Mouse (Mus musculus): ENCODE data around the gene Fbxl4. TPM values are rescaled to one million over a fixed set of nuclear protein-coding genes. Genes with fewer than 3 reads are reported as not detected.

Fbxl4 gene
- total and polyA plus RNA-seq, 3 experiments, result 8.4 to 17.0 (median 12.0) TPM

- H3K79me2 ChIP-seq (replicated peaks; ENCODE audit: control insufficient read depth, extremely low read depth, insufficient read depth, poor library complexity, severe bottlenecking), result no peaks in the 10 kb centered on the region
- in situ Hi-C loops (cut with MboI; ENCODE audit: low pct_ligation_motif_present, low pct_unique_long_range_greater_than_20kb, low sequenced_read_pairs) (loop anchor here (25.0 kb wide), 1 partner anchor 1684 kb away; no protein-coding TSS in a partner anchor), dilution Hi-C loops (cut with MboI; ENCODE audit: extremely low pct_ligation_motif_present, extremely low pct_unique_long_range_greater_than_20kb, low sequenced_read_pairs) (no loop called here)
- no peak overlapping the region for H3K27ac ChIP-seq (ENCODE audit: insufficient read depth, low read depth)
- no peak for DNase-seq (ENCODE audit: extremely low read depth)
- no peak overlapping the region for H3K9ac ChIP-seq (ENCODE audit: insufficient read depth, low read depth)
- no peaks in the 10 kb centered on the region for H3K4me1 ChIP-seq (ENCODE audit: control insufficient read depth in 1 of 2, insufficient read depth in 2 of 2)
- H3K4me3 ChIP-seq (replicated peaks in 1 of 3; ENCODE audit: low read depth in 2 of 3, low read length in 2 of 3, poor library complexity in 1 of 3), result no peak overlapping the region
- no peaks in the 10 kb centered on the region for H3K36me3 ChIP-seq (replicated peaks in 1 of 2; ENCODE audit: control insufficient read depth in 1 of 2, insufficient read depth in 1 of 2, low read length in 1 of 2)
- no peak overlapping the region for H3K4me2 ChIP-seq (ENCODE audit: insufficient read depth, low read depth, poor library complexity, severe bottlenecking)
- TF ChIP-seq MAX (IDR thresholded peaks at IDR 0.05; ENCODE audit: low read length) (no peak), USF1 (IDR thresholded peaks at IDR 0.05; ENCODE audit: low read depth, low read length) (no peak), MEF2A (IDR thresholded peaks at IDR 0.05; ENCODE audit: borderline replicate concordance, low read depth, low read length) (no peak), MAFK (IDR thresholded peaks at IDR 0.05; ENCODE audit: insufficient replicate concordance, low read length) (no peak), ELF1 (IDR thresholded peaks at IDR 0.05; ENCODE audit: low read depth, low read length) (no peak), POLR2A (IDR thresholded peaks at IDR 0.05; ENCODE audit: low read depth, low read length) (no peak), GABPA (IDR thresholded peaks at IDR 0.05; ENCODE audit: insufficient replicate concordance, low read depth, low read length) (no peak), ZMIZ1 (IDR thresholded peaks at IDR 0.05; ENCODE audit: low read depth, low read length) (no peak), JUN (IDR thresholded peaks at IDR 0.05; ENCODE audit: insufficient read depth, low read depth, low read length) (no peak)
- peaks cover 10% of the 10 kb centered on the region for H3K9me3 ChIP-seq (replicated peaks; ENCODE audit: low read length)
- H3K27me3 ChIP-seq (replicated peaks), result no peaks in the 10 kb centered on the region
Observed at GRCm38 (mm10) chr4:22478488-22479367, 121.4 kb downstream of the Fbxl4 start.

DNA sequence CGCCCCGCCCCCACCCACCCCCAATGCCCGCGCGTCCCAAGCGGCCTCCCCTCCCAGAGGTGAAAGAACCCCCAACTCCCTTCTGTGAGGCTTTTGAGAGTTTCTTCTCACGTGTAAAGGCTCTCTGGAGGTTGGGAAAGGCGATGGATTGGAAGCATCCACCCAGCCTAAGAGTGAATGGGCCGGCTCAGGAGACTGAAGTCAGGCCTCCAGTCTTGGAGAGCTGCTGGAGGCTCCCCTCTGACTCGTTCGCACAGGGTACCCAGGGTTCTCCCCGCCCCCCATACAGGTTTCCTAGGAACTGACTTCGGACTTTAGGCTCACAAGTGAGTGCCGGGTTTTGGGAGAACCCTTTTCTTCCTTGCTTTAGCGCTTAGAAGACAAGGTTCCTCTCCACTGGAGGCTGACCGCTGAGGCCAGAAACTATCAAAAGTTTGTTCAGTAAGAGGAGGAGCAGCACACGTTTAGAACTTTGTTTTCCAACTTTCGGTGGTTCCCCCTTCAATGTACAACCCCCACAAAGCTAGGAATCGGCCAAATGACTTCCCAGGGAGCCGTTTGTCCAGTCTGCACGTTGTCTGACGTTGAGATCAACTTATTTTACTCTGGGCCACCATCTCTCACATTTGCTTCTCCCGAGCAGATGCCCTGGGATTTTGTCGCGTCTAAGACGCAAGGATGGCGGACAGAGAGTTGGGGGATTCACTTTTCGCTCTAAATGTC lies 122.2 kb downstream of the Fbxl4 start:
- DNase-seq (ENCODE audit: extremely low read depth), result no peak
- no peak overlapping the region for H3K4me2 ChIP-seq (ENCODE audit: insufficient read depth, low read depth, poor library complexity, severe bottlenecking)
- H3K9ac ChIP-seq (ENCODE audit: insufficient read depth, low read depth), result no peak overlapping the region
- no peaks in the 10 kb centered on the region for H3K4me1 ChIP-seq (ENCODE audit: control insufficient read depth in 1 of 2, insufficient read depth in 2 of 2)
- no peaks in the 10 kb centered on the region for H3K27me3 ChIP-seq (replicated peaks)
- dilution Hi-C loops (cut with MboI; ENCODE audit: extremely low pct_ligation_motif_present, extremely low pct_unique_long_range_greater_than_20kb, low sequenced_read_pairs), result no loop called here
- no peak overlapping the region for H3K4me3 ChIP-seq (replicated peaks in 1 of 3; ENCODE audit: low read depth in 2 of 3, low read length in 2 of 3, poor library complexity in 1 of 3)
- H3K36me3 ChIP-seq (replicated peaks in 1 of 2; ENCODE audit: control insufficient read depth in 1 of 2, insufficient read depth in 1 of 2, low read length in 1 of 2), result no peaks in the 10 kb centered on the region
- H3K27ac ChIP-seq (ENCODE audit: insufficient read depth, low read depth), result no peak overlapping the region
- in situ Hi-C loops (cut with MboI; ENCODE audit: low pct_ligation_motif_present, low pct_unique_long_range_greater_than_20kb, low sequenced_read_pairs), result loop anchor here (25.0 kb wide), 1 partner anchor 1683 kb away; no protein-coding TSS in a partner anchor
- H3K79me2 ChIP-seq (replicated peaks; ENCODE audit: control insufficient read depth, extremely low read depth, insufficient read depth, poor library complexity, severe bottlenecking), result no peaks in the 10 kb centered on the region
- peaks cover 10% of the 10 kb centered on the region for H3K9me3 ChIP-seq (replicated peaks; ENCODE audit: low read length)
- TF ChIP-seq MYC (IDR thresholded peaks at IDR 0.05; ENCODE audit: low read depth, low read length) (no peak), HCFC1 (IDR thresholded peaks at IDR 0.05; ENCODE audit: low read depth, low read length) (no peak), IRF4 (IDR thresholded peaks at IDR 0.05; ENCODE audit: low read depth, low read length) (no peak), ZKSCAN1 (IDR thresholded peaks at IDR 0.05; ENCODE audit: borderline replicate concordance, low read depth, low read length) (no peak), EP300 (IDR thresholded peaks at IDR 0.05; ENCODE audit: low read length) (no peak), TBP (conservative IDR thresholded peaks at IDR 0.05; ENCODE audit: low read depth, low read length) (no peak), RAD21 (IDR thresholded peaks at IDR 0.05; ENCODE audit: low read depth, low read length) (no peak), TCF12 (IDR thresholded peaks at IDR 0.05; ENCODE audit: low read depth, low read length) (no peak), SMC3 (IDR thresholded peaks at IDR 0.05; ENCODE audit: low read depth, low read length) (no peak), MAX (IDR thresholded peaks at IDR 0.05; ENCODE audit: low read length) (no peak), MAZ (IDR thresholded peaks at IDR 0.05; ENCODE audit: low read depth, low read length) (no peak)

All from CH12.LX (cell line).